Mouse (Mus musculus) granulocyte monocyte progenitor cell, adult 5-6 weeks (primary cell): ENCODE data around the gene Slc39a2. TPM values are rescaled to one million over a fixed set of nuclear protein-coding genes. Genes with fewer than 3 reads are reported as not detected.
"Not testable (repeated sequence)": the region's sequence is repeated elsewhere in the genome, so short reads cannot be mapped to it uniquely, and the experiment has no call there.

Experiments used
- ATAC-seq: replicated peaks from 2 replicates; pipeline ENCODE4 v1.8.0; 2016; ENCODE audit warnings: mild to moderate bottlenecking, moderate TSS enrichment, inconsistent platforms; ENCODE audit not compliant: poor library complexity, severe bottlenecking
- total RNA-seq, 2 experiments: library from RNA; stranded (forward) in 1 of 2; stranded (reverse) in 1 of 2; fragments of 200-712, 200-1000 nt in 1 of 2; fragments of >200 nt in 1 of 2; fragmentation: Nextera tagmentation in 1 of 2; gene quantifications; 2 replicates each; pipeline ENCODE4 v1.2.3; 2014 to 2017

Gene Slc39a2
- total RNA-seq, 2 experiments from 2014 or later, result 0.21 to 0.49 TPM

GRCm38 (mm10) chr14:51899351-51899750, 6.7 kb downstream of the Slc39a2 start:
- ATAC-seq, result no peak

- peak; percentile 93 for ATAC-seq
Observed at GRCm38 (mm10) chr14:51902806-51903710, 10.4 kb downstream of the Slc39a2 start.

- ATAC-seq, result no peak
Observed at GRCm38 (mm10) chr14:51903782-51904181, 11.1 kb downstream of the Slc39a2 start.

GRCm38 (mm10) chr14:51904706-51905105, 12.0 kb downstream of the Slc39a2 start:
- no peak for ATAC-seq

GRCm38 (mm10) chr14:51906102-51906501, 13.4 kb downstream of the Slc39a2 start:
- no peak for ATAC-seq

GRCm38 (mm10) chr14:51911301-51911700, 18.6 kb downstream of the Slc39a2 start:
- ATAC-seq, result no peak

- ATAC-seq, result no peak
Observed at GRCm38 (mm10) chr14:51912391-51913061, 19.8 kb downstream of the Slc39a2 start.

- ATAC-seq, result peak; percentile 82
Observed at GRCm38 (mm10) chr14:51913062-51913959, 20.6 kb downstream of the Slc39a2 start.

GRCm38 (mm10) chr14:51913960-51914762, 21.5 kb downstream of the Slc39a2 start, which contains the start of gene Ndrg2:
Gene Ndrg2, minus strand, starts transcription at chr14:51914158.
- peak; percentile 27 for ATAC-seq

GRCm38 (mm10) chr14:51915030-51915429, 22.3 kb downstream of the Slc39a2 start:
- peak; percentile 21 for ATAC-seq

GRCm38 (mm10) chr14:51916539-51916938, 23.9 kb downstream of the Slc39a2 start:
- ATAC-seq, result no peak

GRCm38 (mm10) chr14:51918125-51918524, 25.4 kb downstream of the Slc39a2 start, which contains the start of gene Tppp2:
Gene Tppp2, plus strand, starts transcription at chr14:51918425.
- no peak for ATAC-seq

GRCm38 (mm10) chr14:51918966-51919365, 26.3 kb downstream of the Slc39a2 start:
- no peak for ATAC-seq

GRCm38 (mm10) chr14:51921759-51922570, 29.3 kb downstream of the Slc39a2 start:
- ATAC-seq, result no peak

GRCm38 (mm10) chr14:51922571-51922865, 29.8 kb downstream of the Slc39a2 start, which contains the start of gene Rnase13:
Gene Rnase13, minus strand, starts transcription at chr14:51922773.
- ATAC-seq, result no peak

GRCm38 (mm10) chr14:51922910-51923309, 30.2 kb downstream of the Slc39a2 start:
- ATAC-seq, result no peak

GRCm38 (mm10) chr14:51923492-51923891, 30.8 kb downstream of the Slc39a2 start:
- no peak for ATAC-seq

GRCm38 (mm10) chr14:51926930-51927329, 34.2 kb downstream of the Slc39a2 start:
- not testable (repeated sequence) for ATAC-seq
